Mouse (Mus musculus): ENCODE measurements at regions not wholly inside any gene's neighbourhood (a gene's known extent, or its start where the extent isn't known, plus 50 kb on each side); places are given as distances from the start of the nearest gene placed in this dataset.

- DNase-seq (ENCODE audit: low read depth, low spot score) = no peak
These were observed 400.5 kb upstream of the Sall1 start for GRCm38 (mm10) chr8:89444466-89444865.

- DNase-seq (ENCODE audit: low read depth, low spot score) = no peak
These were observed 395.3 kb upstream of the Sall1 start for GRCm38 (mm10) chr8:89439304-89439703.

GRCm38 (mm10) chr8:89426969-89427368, 383.0 kb upstream of the Sall1 start:
- DNase-seq (ENCODE audit: low read depth, low spot score) = no peak

GRCm38 (mm10) chr8:89415287-89415686, 371.3 kb upstream of the Sall1 start:
- no peak for DNase-seq (ENCODE audit: low read depth, low spot score)

GRCm38 (mm10) chr8:89412500-89412899, 368.5 kb upstream of the Sall1 start:
- no peak for DNase-seq (ENCODE audit: low read depth, low spot score)

GRCm38 (mm10) chr8:89412046-89412445, 368.1 kb upstream of the Sall1 start:
- no peak for DNase-seq (ENCODE audit: low read depth, low spot score)

- no peak for DNase-seq (ENCODE audit: low read depth, low spot score)
These were observed 362.7 kb upstream of the Sall1 start for GRCm38 (mm10) chr8:89406688-89407087.

GRCm38 (mm10) chr8:89404287-89404686, 360.3 kb upstream of the Sall1 start:
- DNase-seq (ENCODE audit: low read depth, low spot score) = no peak

GRCm38 (mm10) chr8:89396673-89397072, 352.7 kb upstream of the Sall1 start:
- no peak for DNase-seq (ENCODE audit: low read depth, low spot score)

- no peak for DNase-seq (ENCODE audit: low read depth, low spot score)
These were observed 348.8 kb upstream of the Sall1 start for GRCm38 (mm10) chr8:89392749-89393148.

GRCm38 (mm10) chr8:89388761-89389160, 344.8 kb upstream of the Sall1 start:
- DNase-seq (ENCODE audit: low read depth, low spot score) = no peak

GRCm38 (mm10) chr8:89387295-89387694, 343.3 kb upstream of the Sall1 start:
- no peak for DNase-seq (ENCODE audit: low read depth, low spot score)

GRCm38 (mm10) chr8:89385028-89385427, 341.1 kb upstream of the Sall1 start:
- DNase-seq (ENCODE audit: low read depth, low spot score) = no peak

- DNase-seq (ENCODE audit: low read depth, low spot score) = no peak
These were observed 339.8 kb upstream of the Sall1 start for GRCm38 (mm10) chr8:89383781-89384180.

GRCm38 (mm10) chr8:89382538-89383380, 338.8 kb upstream of the Sall1 start:
- no peak for DNase-seq (ENCODE audit: low read depth, low spot score)

GRCm38 (mm10) chr8:89380436-89380835, 336.5 kb upstream of the Sall1 start:
- DNase-seq (ENCODE audit: low read depth, low spot score) = no peak

- DNase-seq (ENCODE audit: low read depth, low spot score) = no peak
These were observed 328.8 kb upstream of the Sall1 start for GRCm38 (mm10) chr8:89372761-89373160.

GRCm38 (mm10) chr8:89371773-89372132, 327.8 kb upstream of the Sall1 start:
- DNase-seq (ENCODE audit: low read depth, low spot score) = no peak

- DNase-seq (ENCODE audit: low read depth, low spot score) = no peak
These were observed 327.1 kb upstream of the Sall1 start for GRCm38 (mm10) chr8:89370816-89371772.

GRCm38 (mm10) chr8:89365430-89365829, 321.5 kb upstream of the Sall1 start:
- DNase-seq (ENCODE audit: low read depth, low spot score) = no peak

- no peak for DNase-seq (ENCODE audit: low read depth, low spot score)
These were observed 314.4 kb upstream of the Sall1 start for GRCm38 (mm10) chr8:89358411-89358810.

- DNase-seq (ENCODE audit: low read depth, low spot score) = no peak
These were observed 301.6 kb upstream of the Sall1 start for GRCm38 (mm10) chr8:89345547-89345946.

- no peak for DNase-seq (ENCODE audit: low read depth, low spot score)
These were observed 297.7 kb upstream of the Sall1 start for GRCm38 (mm10) chr8:89341686-89342085.
